In the genomic region with DNA sequence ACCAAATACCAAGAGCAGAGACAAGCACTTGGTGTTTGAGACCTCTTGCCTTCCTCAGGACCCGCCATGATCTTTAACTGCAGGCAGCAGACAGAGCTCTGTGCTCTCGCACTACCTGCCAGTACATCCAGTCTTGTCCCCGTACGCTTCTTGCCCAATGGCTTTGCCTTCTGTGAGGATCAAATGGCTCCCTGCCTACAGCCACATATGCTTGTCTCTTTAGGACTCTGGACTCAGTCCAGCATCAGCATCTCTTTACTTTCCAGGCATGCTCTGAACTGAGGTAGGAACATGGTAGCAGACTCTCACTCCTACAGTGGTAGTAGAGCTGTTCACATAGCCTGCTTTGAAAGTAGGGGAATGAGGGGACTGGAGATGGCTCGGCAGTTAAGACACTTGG, we compare ENCODE assay signal across 9 mouse cellular contexts.
"Had no signal": no experiment of that assay in that cellular context is flagged by ENCODE, and none has a peak within 500 bp of the region (broad histone marks: within the 10 kb centered on the region; RNA-seq: fewer than 3 reads in every experiment).

No protein-coding gene starts in this region.

- DNase-seq: kidney, postnatal 36 days; left cerebral cortex, postnatal 4 days; lung, embryonic 14.5 days; lung, postnatal 10 days; lung, postnatal 4 days; midbrain, embryonic 14.5 days; right cerebral cortex, adult 18-20 months; right cerebral cortex, postnatal 25 days; thymus, postnatal 36 days had no signal
